In genomic region chr10:96337088-96337666, GRCm38 (mm10) we compare ENCODE assay signal across 22 mouse cellular contexts.
A peak's percentile ranks its signal among the peaks of the same experiment; 100 is the strongest.
DNase-seq lines count a peak whose midpoint lies in the region; ATAC-seq lines count a peak whose summit lies in the region.
"Had no signal": no experiment of that assay in that cellular context is flagged by ENCODE, and none has a peak within 500 bp of the region (broad histone marks: within the 10 kb centered on the region; RNA-seq: fewer than 3 reads in every experiment).

No protein-coding gene starts in this region.

- H3K27ac ChIP-seq in forebrain, embryonic 15.5 days (replicated peaks): 0 out of 2 replicates have a peak overlapping the region, but pooled peaks have one; percentile 40
- H3K27ac ChIP-seq in forebrain, embryonic 10.5 days: no peak overlapping the region
- H3K27ac ChIP-seq in lung, embryonic 16.5 days (ENCODE audit: low read length): peak overlapping the region; percentile 86
- H3K27ac ChIP-seq in stomach, embryonic 16.5 days (ENCODE audit: low read length): 0 out of 2 replicates have a peak overlapping the region, but pooled peaks have one; percentile 25
- H3K27ac ChIP-seq: embryonic facial prominence, embryonic 15.5 days; hindbrain, embryonic 13.5 days; left cerebral cortex, adult 2 months; liver, embryonic 14.5 days; neural tube, embryonic 13.5 days had no signal

- no peak for DNase-seq in forebrain, embryonic 10.5 days (ENCODE audit: extremely low spot score, low spot score)
- DNase-seq in lung, adult 18-20 months: no peak
- peak; percentile 20 for DNase-seq in brain, adult 2 months (ENCODE audit: low read depth, low spot score)
- DNase-seq in thymus, postnatal 36 days: no peak
- DNase-seq: cerebellum, adult 11 months; gastrocnemius, postnatal 36 days; kidney, adult 8-10 months; kidney, postnatal 10 days; retina, postnatal 1 day; right cerebral cortex, postnatal 4 days; thymus, adult 18-20 months; thymus, postnatal 4 days had no signal

- no peak overlapping the region for H3K4me3 ChIP-seq in forebrain, embryonic 15.5 days
- no peak overlapping the region for H3K4me3 ChIP-seq in forebrain, embryonic 10.5 days
- no peak overlapping the region for H3K4me3 ChIP-seq in lung, embryonic 16.5 days (ENCODE audit: low read length)
- H3K4me3 ChIP-seq in stomach, embryonic 16.5 days (replicated peaks; ENCODE audit: low read length): no peak overlapping the region
- H3K4me3 ChIP-seq: embryonic facial prominence, embryonic 15.5 days; hindbrain, embryonic 13.5 days; left cerebral cortex, adult 2 months; myocyte; neural tube, embryonic 13.5 days had no signal

- H3K27me3 ChIP-seq in forebrain, embryonic 15.5 days: no peaks in the 10 kb centered on the region
- no peaks in the 10 kb centered on the region for H3K27me3 ChIP-seq in forebrain, embryonic 10.5 days (ENCODE audit: poor library complexity, severe bottlenecking)
- H3K27me3 ChIP-seq in lung, embryonic 16.5 days (ENCODE audit: control insufficient read depth, insufficient read depth, low read depth, low read length): no peaks in the 10 kb centered on the region
- H3K27me3 ChIP-seq in stomach, embryonic 16.5 days (ENCODE audit: control insufficient read depth, insufficient read depth, low read length): no peaks in the 10 kb centered on the region
- H3K27me3 ChIP-seq: embryonic facial prominence, embryonic 15.5 days; hindbrain, embryonic 13.5 days; neural tube, embryonic 13.5 days had no signal

- WGBS in forebrain, embryonic 15.5 days: 25% methylated on average over 9 of the region's 9 CpGs
- WGBS in forebrain, embryonic 10.5 days: 81% methylated on average over 9 of the region's 9 CpGs
- 84% methylated on average over 9 of the region's 9 CpGs for WGBS in lung, embryonic 16.5 days
- 78% methylated on average over 9 of the region's 9 CpGs for WGBS in stomach, embryonic 16.5 days

- no peaks in the 10 kb centered on the region for H3K36me3 ChIP-seq in forebrain, embryonic 15.5 days
- no peaks in the 10 kb centered on the region for H3K36me3 ChIP-seq in forebrain, embryonic 10.5 days (replicated peaks)
- no peaks in the 10 kb centered on the region for H3K36me3 ChIP-seq in lung, embryonic 16.5 days (ENCODE audit: control insufficient read depth, insufficient read depth, low read length)
- no peaks in the 10 kb centered on the region for H3K36me3 ChIP-seq in stomach, embryonic 16.5 days (ENCODE audit: control insufficient read depth, insufficient read depth, low read length)
- H3K36me3 ChIP-seq: embryonic facial prominence, embryonic 15.5 days; hindbrain, embryonic 13.5 days; neural tube, embryonic 13.5 days had no signal

- no peak overlapping the region for H3K9ac ChIP-seq in forebrain, embryonic 15.5 days (replicated peaks)
- no peak overlapping the region for H3K9ac ChIP-seq in lung, embryonic 16.5 days (ENCODE audit: low read length)
- no peak overlapping the region for H3K9ac ChIP-seq in stomach, embryonic 16.5 days (ENCODE audit: low read length)
- H3K9ac ChIP-seq: embryonic facial prominence, embryonic 15.5 days; hindbrain, embryonic 13.5 days; liver, embryonic 14.5 days; neural tube, embryonic 13.5 days had no signal

- H3K9me3 ChIP-seq in forebrain, embryonic 15.5 days: no peaks in the 10 kb centered on the region
- no peaks in the 10 kb centered on the region for H3K9me3 ChIP-seq in forebrain, embryonic 10.5 days
- no peaks in the 10 kb centered on the region for H3K9me3 ChIP-seq in lung, embryonic 16.5 days (ENCODE audit: control insufficient read depth, low read length)
- H3K9me3 ChIP-seq in stomach, embryonic 16.5 days (replicated peaks; ENCODE audit: control insufficient read depth, low read length): no peaks in the 10 kb centered on the region
- H3K9me3 ChIP-seq: embryonic facial prominence, embryonic 15.5 days; hindbrain, embryonic 13.5 days; neural tube, embryonic 13.5 days had no signal

- H3K4me1 ChIP-seq in forebrain, embryonic 15.5 days: peaks cover 5% of the 10 kb centered on the region; the same call in 1 of the 2 replicates
- peaks cover 2% of the 10 kb centered on the region; the same call in 1 of the 2 replicates for H3K4me1 ChIP-seq in forebrain, embryonic 10.5 days
- peaks cover 4% of the 10 kb centered on the region; the same call in 1 of the 2 replicates for H3K4me1 ChIP-seq in lung, embryonic 16.5 days (replicated peaks; ENCODE audit: control insufficient read depth, insufficient read depth, low read length)
- H3K4me1 ChIP-seq in stomach, embryonic 16.5 days (ENCODE audit: control insufficient read depth, insufficient read depth, low read length): peaks cover 5% of the 10 kb centered on the region; the same call in 1 of the 2 replicates
- H3K4me1 ChIP-seq: embryonic facial prominence, embryonic 15.5 days; hindbrain, embryonic 13.5 days had no signal

- ATAC-seq in forebrain, embryonic 15.5 days (replicated peaks): 0 out of 2 replicates have a peak, but pooled peaks have one; percentile 26
- ATAC-seq in lung, embryonic 16.5 days (ENCODE audit: low read depth): no peak
- no peak for ATAC-seq in stomach, embryonic 16.5 days (ENCODE audit: insufficient read depth, low FRiP score)
- ATAC-seq: CD4-positive, CD25-positive, alpha-beta regulatory T cell, adult 4 months had no signal

- no peak overlapping the region for H3K4me2 ChIP-seq in forebrain, embryonic 15.5 days (replicated peaks)
- H3K4me2 ChIP-seq in lung, embryonic 16.5 days (ENCODE audit: low read depth, low read length): no peak overlapping the region
- no peak overlapping the region for H3K4me2 ChIP-seq in stomach, embryonic 16.5 days (ENCODE audit: low read depth, low read length)
- H3K4me2 ChIP-seq: embryonic facial prominence, embryonic 15.5 days; hindbrain, embryonic 13.5 days; neural tube, embryonic 13.5 days had no signal
